Mouse (Mus musculus) testis, postnatal 14 days (tissue): Measurements from ENCODE around the gene Cfap300.

Source experiments
- DNase-seq: peaks from one replicate; pipeline ENCODE4 v3.0.0; 2021; ENCODE audit warnings: low spot score

Gene Cfap300

GRCm38 (mm10) chr9:7983665-7984064, 59.0 kb downstream of the Cfap300 start:
- no peak for DNase-seq

- no peak for DNase-seq
These were observed 62.5 kb downstream of the Cfap300 start for GRCm38 (mm10) chr9:7980162-7980561.

- no peak for DNase-seq
These were observed 63.3 kb downstream of the Cfap300 start for GRCm38 (mm10) chr9:7979153-7979916.

- no peak for DNase-seq
These were observed 64.1 kb downstream of the Cfap300 start for GRCm38 (mm10) chr9:7978502-7978901.

- no peak for DNase-seq
These were observed 65.0 kb downstream of the Cfap300 start for GRCm38 (mm10) chr9:7977587-7977986.

- DNase-seq: no peak
These were observed 70.6 kb downstream of the Cfap300 start for GRCm38 (mm10) chr9:7971993-7972392.
